Mouse (Mus musculus): ENCODE measurements around the gene Ergic1. TPM values are rescaled to one million over a fixed set of nuclear protein-coding genes. Genes with fewer than 3 reads are reported as not detected.
A peak's percentile ranks its signal among the peaks of the same experiment; 100 is the strongest.

Ergic1 gene
- 100 to 1,000 TPM; 150 to 155 TPM for total RNA-seq (2021)
- long read RNA-seq, experiment 1, transcript Ergic1-206 (10 exons, 2,754 nt): major isoform, 31 of 34 reads
- long read RNA-seq, experiment 1, partial matches to known transcripts: 0 of 34 reads
- long read RNA-seq, experiment 1, other reads (novel, unspliced or antisense): 3 of 34 reads
- long read RNA-seq, experiment 2, transcript Ergic1-206 (10 exons, 2,754 nt): major isoform, 24 of 39 reads
- long read RNA-seq, experiment 2, partial matches to known transcripts: 5 of 39 reads
- long read RNA-seq, experiment 2, other reads (novel, unspliced or antisense): 10 of 39 reads

GRCm38 (mm10) chr17:26561290-26561640, at the start of gene Ergic1:
Gene Ergic1, plus strand, starts transcription at chr17:26561489.
- peak; percentile 91 to 96 for DNase-seq (ENCODE audit: low spot score in 2 of 2)

- DNase-seq (ENCODE audit: low spot score in 2 of 2): no peak
Measured at GRCm38 (mm10) chr17:26511816-26512774, 49.2 kb upstream of the Ergic1 start.

DNA sequence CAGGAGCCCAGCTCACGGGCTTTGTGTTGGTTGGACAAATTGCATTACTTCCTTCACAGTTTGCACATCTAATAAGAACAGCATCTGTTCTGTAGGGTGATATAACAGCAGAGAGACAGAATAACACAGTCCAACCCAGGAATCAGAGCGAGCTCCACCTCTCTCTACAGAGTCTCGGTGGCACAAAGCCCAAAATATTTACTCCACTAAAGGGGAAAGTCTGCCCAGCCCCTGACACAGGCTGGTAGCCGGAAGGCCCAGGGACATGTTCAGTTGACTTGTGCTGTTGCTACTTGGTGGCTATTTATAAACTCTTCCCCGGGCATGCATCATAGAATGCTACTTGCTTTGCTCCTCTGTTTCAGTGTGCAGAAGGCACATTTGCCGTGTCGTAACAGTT, 48.3 kb upstream of the Ergic1 start:
- DNase-seq (ENCODE audit: low spot score in 2 of 2): no peak

- DNase-seq (ENCODE audit: low spot score in 2 of 2): no peak
Measured at GRCm38 (mm10) chr17:26513459-26514290, 47.6 kb upstream of the Ergic1 start.

GRCm38 (mm10) chr17:26514581-26515030, 46.7 kb upstream of the Ergic1 start:
- no peak for DNase-seq (ENCODE audit: low spot score in 2 of 2)

- no peak for DNase-seq (ENCODE audit: low spot score in 2 of 2)
Measured at GRCm38 (mm10) chr17:26515675-26516074, 45.6 kb upstream of the Ergic1 start.

- no peak for DNase-seq (ENCODE audit: low spot score in 2 of 2)
Measured at GRCm38 (mm10) chr17:26518306-26518705, 43.0 kb upstream of the Ergic1 start.

- no peak for DNase-seq (ENCODE audit: low spot score in 2 of 2)
Measured at GRCm38 (mm10) chr17:26522711-26523110, 38.6 kb upstream of the Ergic1 start.

DNA sequence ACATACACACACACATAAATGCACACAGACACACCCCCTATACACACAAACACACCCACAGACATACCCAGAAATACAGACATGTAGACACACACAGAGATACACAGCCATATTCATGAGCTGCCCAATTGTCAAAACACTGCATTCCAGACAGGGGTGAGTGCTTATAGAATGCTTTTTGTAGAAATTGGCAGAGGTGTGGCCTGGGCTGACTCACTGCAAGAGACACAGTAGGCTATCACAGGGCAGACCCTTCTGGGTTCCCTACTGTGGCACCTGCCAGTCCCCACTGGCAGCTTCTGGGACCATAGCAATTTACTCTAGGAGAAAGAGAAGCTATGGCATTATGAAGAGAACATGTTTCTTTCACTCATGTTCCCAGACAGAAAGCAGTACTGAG, 37.0 kb upstream of the Ergic1 start:
- no peak for DNase-seq (ENCODE audit: low spot score in 2 of 2)

GRCm38 (mm10) chr17:26524801-26525200, 36.5 kb upstream of the Ergic1 start:
- DNase-seq (ENCODE audit: low spot score in 2 of 2): no peak

DNA sequence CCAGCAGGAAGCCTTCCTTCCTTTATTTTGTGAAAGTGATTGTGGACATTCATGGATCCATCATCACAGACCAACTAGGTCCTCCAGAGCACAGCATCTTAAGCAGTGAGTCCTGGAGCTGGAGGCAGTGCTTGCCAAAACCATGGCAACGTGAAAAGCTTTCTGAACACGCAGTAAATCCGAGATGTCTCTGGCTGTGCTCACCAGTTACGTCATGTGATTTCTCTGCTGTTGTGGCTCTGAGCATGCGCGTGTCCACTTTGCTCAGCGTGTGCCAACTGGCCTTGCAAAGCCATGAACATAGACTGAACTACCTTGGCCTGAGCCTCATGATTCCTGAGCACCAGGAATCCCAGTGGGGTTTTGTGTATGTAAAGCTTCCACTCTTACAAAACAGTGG, 36.0 kb upstream of the Ergic1 start:
- peak; percentile 39 to 56 for DNase-seq (ENCODE audit: low spot score in 2 of 2)

GRCm38 (mm10) chr17:26527291-26527690, 34.0 kb upstream of the Ergic1 start:
- no peak for DNase-seq (ENCODE audit: low spot score in 2 of 2)

GRCm38 (mm10) chr17:26528751-26529150, 32.5 kb upstream of the Ergic1 start:
- DNase-seq (ENCODE audit: low spot score in 2 of 2): no peak

- DNase-seq (ENCODE audit: low spot score in 2 of 2): peak in 1 of 2 experiments; percentile 33
Measured at GRCm38 (mm10) chr17:26529791-26530241, 31.5 kb upstream of the Ergic1 start.

GRCm38 (mm10) chr17:26530590-26531081, 30.7 kb upstream of the Ergic1 start:
- DNase-seq (ENCODE audit: low spot score in 2 of 2): peak in 1 of 2 experiments; percentile 26

DNA sequence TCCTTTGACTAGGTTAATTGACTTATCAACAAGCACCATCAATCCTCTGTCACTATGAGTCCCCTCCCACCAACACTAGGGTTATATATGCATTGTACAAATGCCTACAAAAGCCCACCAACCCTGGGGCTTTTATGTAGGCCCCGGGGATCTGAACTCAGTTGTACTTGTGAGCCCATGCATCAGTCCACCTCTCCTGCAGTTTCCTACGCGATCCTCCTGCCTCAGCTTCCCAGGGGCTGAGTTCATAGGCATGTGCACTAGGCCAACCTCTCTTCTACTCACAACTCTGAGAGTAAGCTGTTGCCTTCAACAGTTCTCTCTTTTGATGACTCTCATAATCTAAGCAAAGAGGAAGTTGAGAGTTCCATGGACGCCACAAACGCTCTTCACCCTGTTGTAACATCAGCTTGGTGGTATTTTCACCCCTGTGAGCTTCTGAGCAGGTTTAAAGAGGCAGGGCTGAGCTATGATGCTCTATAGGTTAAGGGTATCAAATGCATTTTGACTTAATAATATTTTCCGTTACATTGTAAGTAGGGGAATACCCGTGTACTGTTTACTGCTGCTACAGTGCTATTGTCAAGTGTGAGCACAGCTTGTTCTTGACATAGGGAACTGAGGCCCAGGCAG, 29.8 kb upstream of the Ergic1 start:
- DNase-seq (ENCODE audit: low spot score in 2 of 2): no peak

GRCm38 (mm10) chr17:26532476-26533045, 28.7 kb upstream of the Ergic1 start:
- no peak for DNase-seq (ENCODE audit: low spot score in 2 of 2)

- no peak for DNase-seq (ENCODE audit: low spot score in 2 of 2)
Measured at GRCm38 (mm10) chr17:26533871-26534372, 27.4 kb upstream of the Ergic1 start.

GRCm38 (mm10) chr17:26534695-26535094, 26.6 kb upstream of the Ergic1 start:
- no peak for DNase-seq (ENCODE audit: low spot score in 2 of 2)
